Mouse (Mus musculus): Measurements from ENCODE around the gene Cramp1l. TPM values are rescaled to one million over a fixed set of nuclear protein-coding genes. Genes with fewer than 3 reads are reported as not detected.

Gene Cramp1l
- polyA plus RNA-seq (2014; fragmentation: Illumina TruSeq; extraction: RNeasy Lipid Tissue Mini Kit (QIAGEN cat#74804); ENCODE audit: low read depth, low replicate concordance): 4.7 TPM

DNA sequence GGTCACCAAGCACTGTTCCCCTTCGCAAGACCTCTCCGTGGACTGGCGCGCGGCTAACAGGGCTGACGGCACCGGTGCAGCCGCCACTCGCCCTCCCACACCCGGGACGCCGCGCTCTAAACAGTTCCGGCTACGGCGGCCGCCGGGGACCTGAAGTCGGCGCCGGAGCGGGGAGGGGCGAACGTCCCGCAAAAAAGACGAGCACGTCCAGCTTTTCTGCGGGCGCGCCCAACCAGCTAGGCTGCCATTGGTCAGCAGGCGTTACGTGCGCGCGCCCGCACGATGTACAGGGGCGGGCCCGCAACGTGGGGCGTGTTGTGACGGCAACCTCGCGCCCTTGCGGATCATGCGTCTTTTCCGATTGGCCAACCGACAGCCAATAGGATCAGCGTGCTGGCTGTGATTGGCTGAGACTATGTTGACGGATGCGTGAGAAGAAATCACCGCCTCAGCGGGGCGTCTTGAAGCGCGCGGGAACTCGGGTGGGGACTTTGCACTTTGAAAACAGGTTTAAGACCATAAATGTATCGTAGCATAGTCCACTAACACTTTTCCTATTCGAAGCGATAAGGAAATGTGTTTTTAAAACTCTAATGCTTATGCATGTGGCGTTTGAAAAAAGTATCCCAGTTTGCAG, at the start of gene Cramp1l, which contains the start of gene Ift140:
Gene Cramp1l, minus strand, starts transcription at position 134 of the 637 bp plus-strand sequence.
Gene Ift140, plus strand, starts transcription at position 431 of the 637 bp plus-strand sequence.

DNA sequence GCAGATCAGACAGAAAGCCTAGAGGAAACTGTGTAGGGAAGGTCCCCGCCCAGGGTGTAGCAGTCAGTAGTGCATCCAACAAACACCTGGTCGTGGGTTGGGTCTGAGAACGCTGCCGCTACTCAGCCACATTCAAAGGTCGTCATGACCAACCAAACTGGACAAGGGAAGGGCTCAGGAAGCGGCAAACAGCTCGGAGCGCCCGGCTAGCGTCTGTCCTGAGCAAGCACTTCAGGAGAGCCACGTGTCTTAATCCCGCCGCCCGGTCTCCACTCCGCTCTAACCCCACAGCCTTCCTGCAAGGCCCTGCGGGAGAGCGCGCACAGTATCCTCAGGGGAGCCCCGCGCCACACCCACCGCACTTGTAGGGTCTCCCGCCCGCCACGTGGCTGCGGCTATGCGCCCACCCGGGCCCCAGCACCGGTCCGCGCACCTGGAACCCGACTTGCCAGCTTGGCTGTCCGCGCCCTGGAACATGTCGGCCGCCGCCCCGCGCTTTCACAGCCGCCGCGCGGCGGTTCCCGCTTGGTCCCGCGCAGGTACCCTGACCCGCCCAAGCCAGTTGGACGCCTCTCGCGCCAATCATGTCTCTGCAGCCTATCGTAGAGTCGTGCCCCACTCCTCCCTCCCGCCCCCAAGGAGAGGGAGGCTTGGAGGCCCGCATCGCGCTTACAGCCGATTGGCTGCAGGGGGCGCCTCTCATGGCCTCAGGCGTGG, 55.3 kb downstream of the Cramp1l start, which contains the start of gene Jpt2:
Gene Jpt2, minus strand, starts transcription at position 555 of the 717 bp plus-strand sequence.

DNA sequence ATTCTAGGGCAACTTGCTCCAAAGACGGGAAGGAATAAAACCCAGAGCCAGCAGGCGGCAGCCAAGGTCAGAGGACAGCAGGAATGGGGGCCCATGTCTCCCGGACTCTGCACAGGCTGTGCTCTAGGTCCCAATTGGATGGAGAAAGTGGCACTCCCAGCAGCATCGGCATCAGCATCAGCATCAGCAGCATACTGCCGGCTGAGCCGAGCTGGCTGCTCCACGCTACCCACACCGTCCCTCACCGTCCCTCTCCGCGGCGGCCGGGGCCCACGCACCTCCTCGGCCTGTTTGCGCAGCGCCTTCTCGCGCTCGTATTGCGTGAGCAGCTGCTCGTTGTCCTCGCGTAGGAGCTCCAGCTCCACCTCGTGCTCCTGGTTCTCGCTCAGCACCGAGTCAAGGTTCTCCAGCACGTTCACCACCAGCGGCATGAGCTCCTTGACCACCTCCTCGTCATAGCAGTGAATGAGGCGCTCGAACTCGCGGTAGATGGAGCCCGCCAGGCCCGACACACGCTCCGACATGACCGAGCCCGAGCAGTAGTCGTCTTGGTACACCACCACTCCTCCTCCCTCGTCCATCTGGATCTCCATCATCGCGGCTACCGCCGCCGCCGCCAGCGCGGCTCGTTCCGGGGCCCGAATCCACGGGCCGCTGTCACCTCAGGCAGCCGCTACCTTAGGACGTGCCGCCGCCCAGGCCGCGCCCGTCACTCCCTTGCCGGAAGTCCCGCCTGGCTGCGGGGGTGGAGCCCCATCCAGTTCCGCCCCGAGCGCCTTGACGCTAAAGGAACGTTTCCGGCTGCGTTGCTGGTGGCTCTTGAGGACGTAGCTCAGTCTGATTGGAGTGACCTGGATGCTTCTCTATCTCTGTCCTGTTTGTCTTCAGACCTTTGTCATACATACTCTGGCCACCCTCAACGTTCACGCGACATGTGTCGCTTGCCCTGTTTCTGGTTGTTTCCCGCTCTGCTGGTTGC, 79.0 kb downstream of the Cramp1l start, which contains the start of gene Mapk8ip3:
Gene Mapk8ip3, minus strand, starts transcription at position 719 of the 979 bp plus-strand sequence.

Other genes with a start within 250 kb of the Cramp1l start
- 0.44 TPM for gene Meiob, start 211.5 kb downstream of the Cramp1l start, polyA plus RNA-seq (2014; fragmentation: Illumina TruSeq; extraction: RNeasy Lipid Tissue Mini Kit (QIAGEN cat#74804); ENCODE audit: low read depth, low replicate concordance)
- 52.5 TPM for gene Hagh, start 175.6 kb downstream of the Cramp1l start, polyA plus RNA-seq (2014; fragmentation: Illumina TruSeq; extraction: RNeasy Lipid Tissue Mini Kit (QIAGEN cat#74804); ENCODE audit: low read depth, low replicate concordance)
- gene Fahd1, start 165.4 kb downstream of the Cramp1l start, polyA plus RNA-seq (2014; fragmentation: Illumina TruSeq; extraction: RNeasy Lipid Tissue Mini Kit (QIAGEN cat#74804); ENCODE audit: low read depth, low replicate concordance): 332 TPM
- gene Igfals, start 149.8 kb downstream of the Cramp1l start, polyA plus RNA-seq (2014; fragmentation: Illumina TruSeq; extraction: RNeasy Lipid Tissue Mini Kit (QIAGEN cat#74804); ENCODE audit: low read depth, low replicate concordance): 0.77 TPM
- 4.9 TPM for gene Nubp2, start 129.4 kb downstream of the Cramp1l start, polyA plus RNA-seq (2014; fragmentation: Illumina TruSeq; extraction: RNeasy Lipid Tissue Mini Kit (QIAGEN cat#74804); ENCODE audit: low read depth, low replicate concordance)
- 0.61 TPM for gene Spsb3, start 129.1 kb downstream of the Cramp1l start, polyA plus RNA-seq (2014; fragmentation: Illumina TruSeq; extraction: RNeasy Lipid Tissue Mini Kit (QIAGEN cat#74804); ENCODE audit: low read depth, low replicate concordance)
- 1.6 TPM for gene Eme2, start 120.7 kb downstream of the Cramp1l start, polyA plus RNA-seq (2014; fragmentation: Illumina TruSeq; extraction: RNeasy Lipid Tissue Mini Kit (QIAGEN cat#74804); ENCODE audit: low read depth, low replicate concordance)
- gene Mrps34, start 120.7 kb downstream of the Cramp1l start, polyA plus RNA-seq (2014; fragmentation: Illumina TruSeq; extraction: RNeasy Lipid Tissue Mini Kit (QIAGEN cat#74804); ENCODE audit: low read depth, low replicate concordance): 1.1 TPM
- 3.3 TPM for gene Nme3, start 119.3 kb downstream of the Cramp1l start, polyA plus RNA-seq (2014; fragmentation: Illumina TruSeq; extraction: RNeasy Lipid Tissue Mini Kit (QIAGEN cat#74804); ENCODE audit: low read depth, low replicate concordance)
- gene Mapk8ip3, start 78.8 kb downstream of the Cramp1l start, polyA plus RNA-seq (2014; fragmentation: Illumina TruSeq; extraction: RNeasy Lipid Tissue Mini Kit (QIAGEN cat#74804); ENCODE audit: low read depth, low replicate concordance): 3.3 TPM
- 80.0 TPM for gene Jpt2, start 55.1 kb downstream of the Cramp1l start, polyA plus RNA-seq (2014; fragmentation: Illumina TruSeq; extraction: RNeasy Lipid Tissue Mini Kit (QIAGEN cat#74804); ENCODE audit: low read depth, low replicate concordance)
- gene Ift140, start 297 bp upstream of the Cramp1l start, polyA plus RNA-seq (2014; fragmentation: Illumina TruSeq; extraction: RNeasy Lipid Tissue Mini Kit (QIAGEN cat#74804); ENCODE audit: low read depth, low replicate concordance): 7.6 TPM
- 16.4 TPM for gene Tmem204, start 67.8 kb upstream of the Cramp1l start, polyA plus RNA-seq (2014; fragmentation: Illumina TruSeq; extraction: RNeasy Lipid Tissue Mini Kit (QIAGEN cat#74804); ENCODE audit: low read depth, low replicate concordance)
- gene Telo2, start 100.2 kb upstream of the Cramp1l start, polyA plus RNA-seq (2014; fragmentation: Illumina TruSeq; extraction: RNeasy Lipid Tissue Mini Kit (QIAGEN cat#74804); ENCODE audit: low read depth, low replicate concordance): 2.3 TPM
- not detected for gene Ptx4, start 105.0 kb upstream of the Cramp1l start, polyA plus RNA-seq (2014; fragmentation: Illumina TruSeq; extraction: RNeasy Lipid Tissue Mini Kit (QIAGEN cat#74804); ENCODE audit: low read depth, low replicate concordance)
- 5.4 TPM for gene Clcn7, start 117.6 kb upstream of the Cramp1l start, polyA plus RNA-seq (2014; fragmentation: Illumina TruSeq; extraction: RNeasy Lipid Tissue Mini Kit (QIAGEN cat#74804); ENCODE audit: low read depth, low replicate concordance)
- gene Ccdc154, start 146.7 kb upstream of the Cramp1l start, polyA plus RNA-seq (2014; fragmentation: Illumina TruSeq; extraction: RNeasy Lipid Tissue Mini Kit (QIAGEN cat#74804); ENCODE audit: low read depth, low replicate concordance): not detected
- not detected for gene Gm38655, start 159.7 kb upstream of the Cramp1l start, polyA plus RNA-seq (2014; fragmentation: Illumina TruSeq; extraction: RNeasy Lipid Tissue Mini Kit (QIAGEN cat#74804); ENCODE audit: low read depth, low replicate concordance)
- 17.3 TPM for gene BC003965, start 168.8 kb upstream of the Cramp1l start, polyA plus RNA-seq (2014; fragmentation: Illumina TruSeq; extraction: RNeasy Lipid Tissue Mini Kit (QIAGEN cat#74804); ENCODE audit: low read depth, low replicate concordance)
- 29.1 TPM for gene Unkl, start 172.6 kb upstream of the Cramp1l start, polyA plus RNA-seq (2014; fragmentation: Illumina TruSeq; extraction: RNeasy Lipid Tissue Mini Kit (QIAGEN cat#74804); ENCODE audit: low read depth, low replicate concordance)
- 25.4 TPM for gene Gnptg, start 224.3 kb upstream of the Cramp1l start, polyA plus RNA-seq (2014; fragmentation: Illumina TruSeq; extraction: RNeasy Lipid Tissue Mini Kit (QIAGEN cat#74804); ENCODE audit: low read depth, low replicate concordance)
- 3.8 TPM for gene Tsr3, start 224.4 kb upstream of the Cramp1l start, polyA plus RNA-seq (2014; fragmentation: Illumina TruSeq; extraction: RNeasy Lipid Tissue Mini Kit (QIAGEN cat#74804); ENCODE audit: low read depth, low replicate concordance)
- not detected for gene Baiap3, start 240.6 kb upstream of the Cramp1l start, polyA plus RNA-seq (2014; fragmentation: Illumina TruSeq; extraction: RNeasy Lipid Tissue Mini Kit (QIAGEN cat#74804); ENCODE audit: low read depth, low replicate concordance)

Data from kidney, adult 10 weeks (tissue).